Mouse (Mus musculus) frontal cortex, postnatal 25 days (tissue): Measurements from ENCODE around the gene Ppm1l.

Experiments
- DNase-seq, 2 experiments: peaks; one replicate each; pipeline ENCODE4 v3.0.0; 2022; ENCODE audit warnings: low spot score in 2 of 2

Gene Ppm1l

DNA sequence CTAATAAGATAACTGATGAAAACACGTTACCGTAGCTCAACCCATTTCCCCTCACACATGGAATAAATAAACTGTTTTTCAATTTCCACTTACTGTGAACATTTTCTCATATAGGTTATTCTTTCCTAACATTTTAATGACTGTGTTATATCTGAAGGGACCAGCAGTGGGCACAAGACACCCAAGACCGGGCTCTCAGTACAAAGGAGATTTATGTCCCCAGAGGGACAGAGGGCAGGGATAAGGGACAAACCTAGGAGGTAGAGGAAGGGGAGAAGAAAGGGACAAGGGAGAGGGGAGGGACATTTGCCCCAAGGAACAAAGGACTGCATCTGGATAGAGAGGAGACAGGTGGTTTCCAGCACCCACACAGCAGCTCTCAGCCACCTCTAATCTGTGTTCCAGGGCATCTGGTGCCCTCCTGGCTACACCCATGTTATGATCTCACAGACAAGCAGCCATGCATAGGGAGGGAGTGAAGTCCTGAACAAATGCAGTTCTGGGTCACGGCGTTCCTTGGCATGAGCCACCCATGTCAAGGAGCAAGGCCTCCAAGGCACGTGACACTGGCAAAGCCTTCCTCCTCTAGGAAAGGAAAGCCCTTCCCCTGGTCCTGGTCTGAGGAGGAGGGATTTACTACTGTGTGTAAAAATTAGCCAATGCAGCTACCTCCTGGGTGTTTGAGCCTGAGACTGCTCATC lies 174.5 kb downstream of the Ppm1l start:
- DNase-seq = no peak

DNA sequence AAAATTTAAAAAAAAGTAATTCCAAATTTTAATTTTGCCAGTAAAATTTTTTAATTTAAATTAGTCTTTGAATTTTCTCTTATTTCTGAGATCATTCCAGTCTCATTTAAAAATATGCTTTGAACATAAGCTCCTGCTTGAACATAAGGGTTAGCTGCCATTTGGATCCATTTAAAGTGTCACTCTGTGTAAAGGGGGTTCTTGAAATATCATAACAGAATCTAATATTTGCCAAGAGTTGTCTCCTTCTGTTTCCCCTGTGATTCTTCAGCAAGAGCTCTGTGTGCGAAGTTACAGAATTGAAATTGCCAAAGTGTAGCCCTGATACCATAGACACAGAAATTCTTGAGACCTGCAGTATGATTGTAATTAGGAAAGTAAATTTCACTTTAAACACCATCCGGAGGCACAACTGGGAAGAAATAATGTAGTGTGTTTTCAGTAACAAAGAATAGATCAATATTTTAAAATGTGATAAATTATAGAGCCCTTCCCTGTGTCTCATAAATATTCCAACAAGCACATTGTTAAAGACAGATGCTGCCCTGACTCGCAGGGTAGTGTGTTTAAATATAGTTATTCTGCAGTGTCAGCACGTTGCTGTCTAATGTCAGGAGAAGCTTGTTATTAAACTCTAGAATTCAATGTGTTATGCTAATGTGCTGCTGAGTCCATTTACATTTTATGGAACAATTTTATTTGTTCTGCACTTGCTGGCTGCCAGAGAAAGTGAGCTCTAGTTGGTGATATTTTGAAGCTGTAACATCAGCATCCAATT lies 177.8 kb downstream of the Ppm1l start:
- no peak for DNase-seq

DNA sequence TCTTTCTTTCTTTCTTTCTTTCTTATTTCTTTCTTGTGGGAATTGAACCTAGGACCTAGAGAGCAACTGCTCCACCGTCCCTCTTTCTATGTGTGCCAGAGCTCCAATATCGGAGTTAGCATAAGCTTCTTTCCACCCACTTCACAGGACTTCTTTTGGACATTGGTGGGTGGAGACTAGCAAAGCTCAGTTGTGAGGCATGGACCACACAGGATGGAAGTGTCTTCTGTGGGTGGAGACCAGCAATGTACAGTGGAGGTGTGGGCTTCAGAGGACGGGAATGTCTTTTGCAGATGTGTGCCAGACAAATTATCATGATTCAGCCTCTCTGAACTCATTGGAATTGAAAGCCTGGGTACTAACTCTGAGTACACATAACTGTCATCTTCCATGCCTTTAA lies 180.5 kb downstream of the Ppm1l start:
- no peak for DNase-seq

DNA sequence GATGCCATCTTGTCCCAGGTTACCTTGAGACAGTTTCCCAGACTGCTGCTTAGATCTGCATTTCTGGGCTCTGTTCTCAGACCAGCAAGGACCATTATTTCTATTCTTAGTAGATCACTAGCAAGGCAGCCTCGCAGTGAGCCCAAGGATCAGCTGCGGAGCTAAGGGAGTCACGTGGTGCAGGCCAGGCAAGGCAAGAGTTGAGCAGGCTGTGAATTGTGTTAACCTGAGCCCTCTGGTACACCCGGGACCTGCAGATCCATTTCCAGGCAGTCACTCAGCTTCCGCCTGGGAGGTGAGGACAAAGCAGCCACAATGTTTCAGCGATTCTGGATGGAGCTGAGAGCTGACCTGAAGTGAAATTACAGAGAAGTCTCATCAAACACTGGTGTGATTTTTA lies 185.3 kb downstream of the Ppm1l start:
- no peak for DNase-seq

DNA sequence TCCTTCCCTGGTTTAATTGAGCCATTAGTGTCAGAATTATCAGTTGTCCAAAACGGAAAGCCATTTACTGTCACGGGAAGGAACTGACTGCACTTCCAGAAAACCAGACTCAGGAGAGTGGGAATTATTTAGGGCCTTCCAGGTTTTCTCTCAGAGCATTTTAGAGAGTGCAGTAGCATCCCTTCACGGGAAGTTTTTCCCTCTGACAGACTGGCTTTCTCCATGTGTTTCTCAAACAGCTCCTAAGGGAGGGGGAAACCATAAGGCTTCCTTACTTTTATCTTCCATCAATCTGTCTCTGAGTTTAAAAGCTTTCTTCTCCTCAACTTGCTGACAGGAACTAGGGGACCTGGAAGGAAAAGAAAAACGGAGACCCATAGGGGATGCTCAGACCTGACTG lies 185.9 kb downstream of the Ppm1l start:
- DNase-seq = no peak

DNA sequence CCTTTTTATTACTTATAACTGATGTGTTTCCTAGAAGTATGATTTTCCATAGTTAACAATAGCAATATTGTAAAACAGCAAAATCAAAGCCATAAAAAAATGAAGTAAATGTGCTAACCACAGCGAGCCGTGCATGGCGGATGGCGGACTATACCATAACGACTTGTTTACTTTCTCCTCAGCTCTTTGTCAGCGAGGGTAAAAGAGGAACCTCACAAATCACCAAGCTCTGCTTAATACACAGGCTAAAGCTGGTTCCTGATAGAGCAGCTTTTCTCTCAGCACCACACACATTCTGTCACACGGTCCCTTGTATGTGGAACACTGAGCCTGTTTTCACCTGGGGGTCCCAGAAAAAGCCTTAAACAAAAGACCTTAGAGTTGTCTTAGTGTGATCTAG lies 188.4 kb downstream of the Ppm1l start:
- no peak for DNase-seq

DNA sequence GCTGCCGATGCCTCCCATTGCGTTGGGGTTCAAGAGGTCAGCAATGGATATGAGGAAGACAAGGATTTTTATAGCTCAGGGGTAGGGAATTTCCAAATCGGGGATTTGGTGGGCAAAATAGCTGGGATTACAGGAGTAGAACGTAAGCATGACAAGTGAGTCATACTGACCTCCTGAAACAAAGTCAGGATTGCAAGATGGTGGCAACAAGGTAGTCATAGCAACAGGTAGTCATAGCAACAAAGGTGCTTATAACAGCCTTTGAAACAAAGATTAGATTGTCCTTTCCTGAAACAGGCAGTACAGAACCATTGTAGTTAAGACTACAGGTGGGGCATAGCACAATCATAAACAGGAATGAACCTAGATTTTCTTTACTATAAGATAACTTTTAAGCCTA lies 189.7 kb downstream of the Ppm1l start:
- DNase-seq = no peak

DNA sequence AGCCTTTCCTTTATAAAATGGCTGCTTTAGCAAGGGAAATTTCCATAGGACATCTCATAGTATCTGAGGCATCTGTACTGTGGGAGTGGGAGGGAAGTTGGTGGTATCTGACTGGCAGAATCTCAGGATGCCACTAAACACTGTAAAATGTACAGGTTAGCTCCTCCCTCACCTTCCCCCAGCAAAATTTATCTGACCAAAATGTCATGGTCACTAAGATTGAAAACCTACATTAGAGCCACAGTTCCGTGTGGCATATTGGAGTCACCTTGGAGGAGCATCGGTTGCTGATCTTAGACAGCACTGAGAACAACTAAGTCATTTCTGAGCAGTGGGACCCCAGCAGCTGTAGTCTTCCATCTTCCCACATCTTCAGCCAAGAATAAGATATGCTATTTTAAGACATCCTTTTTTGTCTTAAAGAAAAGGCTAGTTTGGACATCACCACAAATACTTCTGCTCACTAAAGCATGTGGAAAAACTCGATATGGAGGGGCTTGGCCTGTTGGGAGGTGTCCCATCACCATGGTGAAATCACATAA lies 192.8 kb downstream of the Ppm1l start:
- DNase-seq = no peak

DNA sequence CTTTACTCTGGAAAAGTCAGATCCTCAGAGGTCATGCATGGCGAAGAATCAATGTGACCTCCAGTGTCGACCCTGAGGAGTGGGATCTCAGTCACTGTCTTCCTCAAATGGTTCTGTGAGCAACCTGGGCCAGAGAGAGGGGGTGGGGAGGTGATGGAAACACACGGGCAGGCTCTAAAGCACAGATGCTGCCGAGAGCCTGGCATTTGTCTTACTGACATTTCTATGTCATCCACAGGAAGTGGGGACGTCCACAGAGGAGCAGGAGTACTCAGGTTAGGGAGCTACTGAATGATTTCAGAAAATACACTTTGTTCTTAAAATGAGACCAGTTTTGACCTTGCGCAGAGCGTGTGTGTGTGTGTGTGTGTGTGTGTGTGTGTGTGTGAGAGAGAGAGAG lies 195.2 kb downstream of the Ppm1l start:
- DNase-seq = no peak

DNA sequence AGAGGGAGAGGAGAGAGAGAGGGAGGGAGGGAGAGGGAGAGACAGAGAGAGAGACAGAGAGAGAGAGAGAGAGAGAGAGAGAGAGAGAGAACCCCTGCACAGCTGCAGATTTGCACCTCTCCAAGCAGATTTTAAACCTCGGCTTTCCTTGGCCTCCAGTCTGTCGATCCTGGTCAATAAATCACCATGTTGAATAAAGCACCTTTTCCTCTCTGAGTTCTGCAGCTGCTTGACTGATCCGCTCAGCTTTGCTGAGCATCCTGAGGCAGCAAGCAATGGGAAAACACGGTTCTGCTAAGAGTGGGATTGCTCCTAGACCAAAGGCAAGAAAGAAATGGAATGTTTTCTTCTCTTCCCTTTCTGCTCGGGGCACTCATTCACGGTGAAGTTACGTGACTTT lies 195.7 kb downstream of the Ppm1l start:
- DNase-seq = no peak

DNA sequence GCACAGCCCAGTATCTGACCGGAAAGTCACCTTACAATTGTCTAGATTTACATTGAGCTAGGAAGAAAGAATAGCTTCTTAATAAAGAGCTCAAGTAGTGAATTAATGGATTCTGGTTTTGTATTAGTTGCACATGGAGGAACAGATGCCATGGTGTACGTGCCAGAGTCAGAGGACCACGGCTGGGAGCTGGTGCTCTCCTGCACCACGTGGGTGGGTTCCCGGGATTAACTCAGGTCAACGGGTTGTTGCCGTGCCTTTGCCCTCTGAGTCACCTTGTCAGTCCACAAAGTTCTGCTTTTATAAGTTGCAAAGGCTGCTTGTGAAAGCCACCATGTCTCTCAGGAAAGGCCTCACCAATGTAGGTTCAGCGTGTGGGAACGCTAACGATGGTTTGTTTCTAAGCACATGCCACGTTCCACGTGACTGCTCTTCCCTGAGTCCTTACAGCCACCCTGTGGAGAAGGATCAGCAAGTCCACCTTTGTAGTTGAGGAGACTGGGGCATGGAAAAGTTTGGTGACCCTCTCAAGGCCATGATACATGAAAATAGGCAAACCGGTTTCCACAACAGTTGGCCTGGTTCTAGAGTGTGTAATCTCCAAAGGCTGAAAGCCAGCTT lies 199.2 kb downstream of the Ppm1l start:
- DNase-seq = no peak

DNA sequence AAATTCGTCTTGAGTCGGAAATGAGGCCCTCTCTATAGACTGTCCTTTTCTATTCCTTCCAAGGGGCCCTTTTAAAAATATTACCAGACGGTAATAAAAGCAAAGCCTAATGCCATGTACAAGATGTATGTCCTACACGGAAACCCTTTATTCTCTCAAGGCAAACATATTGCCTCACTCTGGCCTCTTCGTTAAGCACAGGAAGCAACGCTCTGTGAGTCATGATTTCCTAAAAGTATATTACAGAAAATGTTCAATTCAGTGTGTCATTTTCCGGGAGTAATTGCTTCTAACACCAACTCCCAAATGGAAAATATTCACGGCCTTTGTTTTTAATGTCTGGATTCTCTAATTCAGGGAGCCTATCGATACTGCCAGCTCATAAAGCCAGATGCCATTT lies 202.5 kb downstream of the Ppm1l start:
- DNase-seq = no peak

DNA sequence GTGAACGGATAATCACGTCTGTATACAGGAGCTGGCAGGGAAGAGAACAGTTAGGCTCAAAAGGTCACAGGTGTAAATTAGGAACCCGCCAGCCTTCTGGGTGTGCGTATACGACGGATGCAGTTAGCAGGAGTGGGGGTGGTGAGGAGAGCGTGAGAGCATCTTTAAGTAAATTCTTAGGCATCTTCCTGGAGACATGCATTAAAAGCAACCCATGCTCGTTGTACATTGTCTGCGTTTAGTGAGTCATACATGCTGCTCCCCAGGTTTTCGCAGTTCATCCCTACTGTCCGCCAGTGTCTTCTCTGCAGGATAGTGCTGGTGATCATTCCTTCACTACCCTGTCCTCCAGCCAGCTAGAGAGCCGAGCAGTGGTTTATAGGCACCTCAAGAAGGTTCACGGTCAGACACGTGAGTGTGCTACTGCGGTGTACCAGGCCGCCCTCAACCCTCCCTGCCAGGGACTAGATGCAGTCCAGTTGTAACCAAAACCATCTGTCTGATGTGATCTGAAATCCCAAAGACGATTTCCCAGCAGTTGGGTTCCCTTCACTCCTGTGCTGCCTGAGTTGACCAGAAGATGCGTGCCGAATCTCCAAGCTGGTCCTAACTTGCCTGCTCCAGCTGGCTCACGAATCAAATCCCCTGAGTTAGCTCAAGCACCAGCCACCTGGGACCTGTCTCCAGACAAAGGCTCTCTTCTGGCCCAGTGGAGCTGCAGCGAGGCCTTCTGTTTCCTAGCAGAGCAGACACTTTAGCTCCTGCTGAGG lies 203.3 kb downstream of the Ppm1l start:
- DNase-seq = no peak

DNA sequence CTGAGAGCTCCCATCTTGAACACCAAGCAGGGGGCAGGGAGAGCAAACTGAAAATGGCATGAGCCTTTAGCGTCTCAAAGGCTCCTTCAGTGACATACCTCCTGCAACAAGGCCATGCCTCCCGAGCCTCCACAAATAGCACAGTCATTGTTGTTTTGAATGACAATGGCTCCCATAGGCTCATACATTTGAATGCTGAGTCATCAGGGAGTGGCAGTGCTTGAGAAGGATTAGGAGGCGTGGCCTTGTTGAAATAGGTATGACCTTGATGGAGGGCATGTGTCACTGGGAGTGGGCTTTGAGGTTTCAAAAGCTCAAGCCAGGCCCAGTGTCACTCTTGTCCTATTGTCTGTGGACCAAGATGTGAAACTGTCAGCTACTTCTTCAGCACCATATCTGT lies 205.6 kb downstream of the Ppm1l start:
- no peak for DNase-seq

DNA sequence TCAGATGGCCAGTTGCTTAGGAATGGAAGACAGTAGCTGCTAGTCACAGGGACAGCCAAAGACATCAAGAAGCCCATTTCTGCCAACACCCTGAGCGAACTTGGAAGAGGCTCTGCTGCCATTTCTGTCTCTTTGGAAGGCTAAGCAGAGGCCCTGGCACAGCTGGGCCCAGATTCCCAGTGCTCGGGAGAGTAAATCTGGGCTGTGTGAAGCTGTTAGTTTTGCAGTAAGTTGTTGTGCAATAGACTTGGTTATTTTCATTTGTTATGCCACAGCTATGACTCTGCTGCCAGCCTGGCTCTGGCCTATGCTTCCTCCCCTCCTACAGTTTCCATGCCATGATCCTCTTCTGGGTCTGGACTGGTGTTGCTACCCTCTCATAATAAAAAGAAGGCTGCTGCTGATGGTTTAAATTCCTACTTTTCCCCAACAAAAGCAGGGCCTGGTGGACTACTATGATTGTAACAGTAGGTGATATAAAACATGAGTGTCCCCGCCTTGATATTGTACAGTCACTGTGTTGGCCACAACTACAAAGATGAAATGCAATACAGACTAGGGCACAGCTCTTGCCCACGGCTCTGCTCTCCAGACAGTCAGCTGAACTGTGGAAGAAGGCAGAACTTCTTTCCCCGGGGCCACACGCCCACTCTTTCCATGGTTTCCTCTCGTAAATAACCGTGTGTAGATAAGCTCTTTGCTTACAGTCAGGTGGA lies 207.9 kb downstream of the Ppm1l start:
- DNase-seq = no peak

DNA sequence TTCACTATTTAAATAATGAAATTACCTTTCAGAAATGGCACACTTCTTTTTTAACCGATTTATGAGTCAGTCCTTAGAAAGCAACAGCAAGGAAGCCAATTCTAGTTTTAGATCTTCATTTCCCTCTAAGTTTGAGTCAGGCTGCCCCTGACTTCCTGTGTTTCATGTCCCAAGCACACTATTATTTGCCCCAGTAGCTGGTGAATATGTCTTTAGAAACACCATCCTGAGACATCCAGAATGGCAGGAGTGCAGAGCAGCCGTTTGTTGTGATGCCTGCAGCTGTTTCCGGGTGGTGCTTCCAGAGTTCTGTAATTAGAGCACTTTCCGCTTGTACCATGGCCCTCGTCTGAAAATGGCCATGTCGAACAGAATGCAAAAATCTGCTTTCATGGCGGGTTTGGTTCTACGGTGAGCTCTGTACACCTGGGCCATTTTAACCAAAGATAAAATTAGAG lies 208.4 kb downstream of the Ppm1l start:
- no peak for DNase-seq

DNA sequence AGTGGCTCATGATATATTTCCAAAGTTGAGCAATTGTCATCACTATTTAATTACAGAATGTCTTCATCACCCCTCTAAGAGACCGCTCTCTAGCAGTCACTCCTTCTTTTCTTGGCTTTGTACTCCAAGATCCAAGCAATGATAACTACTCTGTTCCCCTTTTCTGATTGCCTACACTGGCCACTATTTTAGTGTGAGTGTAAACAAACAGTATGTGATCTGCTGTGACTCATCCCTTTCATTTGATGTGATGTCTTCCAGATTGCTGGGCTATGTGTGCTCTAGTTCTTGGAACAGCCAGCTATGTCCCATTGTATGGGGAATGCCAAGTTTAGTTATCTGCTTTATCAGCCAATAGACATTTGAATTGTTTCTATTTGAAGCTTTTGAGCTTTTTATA lies 210.7 kb downstream of the Ppm1l start:
- no peak for DNase-seq

DNA sequence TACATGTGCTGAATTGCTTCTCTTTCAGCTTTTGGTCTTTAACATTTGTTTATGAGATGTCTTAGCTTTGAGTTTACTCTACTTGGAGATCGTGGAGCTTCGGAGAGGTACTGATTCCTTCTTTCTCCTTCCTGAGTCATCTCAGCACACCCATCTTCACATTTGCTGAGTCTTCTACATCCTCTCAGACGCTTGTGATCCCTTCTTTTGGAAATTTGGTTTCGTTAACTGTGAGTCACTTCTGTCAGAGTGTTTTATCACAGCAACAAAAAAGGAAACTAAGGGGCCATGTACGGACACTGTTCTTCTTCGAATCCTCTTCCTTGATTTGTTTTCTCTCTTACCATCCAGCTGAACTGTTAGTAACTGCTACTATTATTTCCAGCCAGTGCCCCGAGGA lies 212.9 kb downstream of the Ppm1l start:
- DNase-seq = no peak

DNA sequence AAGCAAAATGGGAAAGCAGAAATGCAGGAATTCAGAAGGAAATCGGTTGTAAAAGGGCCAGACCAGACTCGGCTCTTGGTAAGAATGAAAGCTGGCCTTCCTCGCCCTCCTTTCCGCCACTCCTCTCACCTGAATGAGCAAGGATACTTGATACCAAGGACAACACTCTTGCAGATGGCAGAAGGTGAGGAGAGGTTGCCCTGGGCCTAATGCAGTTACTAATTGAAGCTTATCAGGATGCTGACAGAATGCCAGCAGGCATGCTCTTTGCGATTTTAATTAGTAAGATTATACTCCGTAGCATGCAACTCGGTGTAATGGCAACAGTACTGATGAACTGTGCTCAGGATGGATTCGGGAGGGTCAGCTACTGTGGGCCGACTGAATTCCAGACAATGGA lies 214.8 kb downstream of the Ppm1l start:
- DNase-seq = no peak

DNA sequence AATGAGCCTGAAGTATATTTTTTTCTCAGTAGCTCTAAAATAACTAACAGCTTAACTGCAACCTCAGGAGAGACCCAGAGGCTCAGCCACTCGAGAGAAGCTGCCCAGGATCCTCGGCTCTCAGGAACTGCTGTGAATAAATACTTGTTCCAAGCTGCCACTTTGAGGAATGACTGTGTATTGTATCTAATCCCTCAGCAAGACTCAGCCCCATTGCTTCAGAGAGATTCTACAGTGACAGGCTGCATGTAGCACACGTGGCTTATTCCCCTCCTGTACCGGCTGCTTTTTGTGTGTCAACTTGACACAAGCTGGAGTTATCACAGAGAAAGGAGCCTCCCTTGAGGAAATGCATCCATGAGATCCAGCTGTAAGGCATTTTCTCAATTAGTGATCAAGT lies 216.0 kb downstream of the Ppm1l start:
- DNase-seq = no peak

DNA sequence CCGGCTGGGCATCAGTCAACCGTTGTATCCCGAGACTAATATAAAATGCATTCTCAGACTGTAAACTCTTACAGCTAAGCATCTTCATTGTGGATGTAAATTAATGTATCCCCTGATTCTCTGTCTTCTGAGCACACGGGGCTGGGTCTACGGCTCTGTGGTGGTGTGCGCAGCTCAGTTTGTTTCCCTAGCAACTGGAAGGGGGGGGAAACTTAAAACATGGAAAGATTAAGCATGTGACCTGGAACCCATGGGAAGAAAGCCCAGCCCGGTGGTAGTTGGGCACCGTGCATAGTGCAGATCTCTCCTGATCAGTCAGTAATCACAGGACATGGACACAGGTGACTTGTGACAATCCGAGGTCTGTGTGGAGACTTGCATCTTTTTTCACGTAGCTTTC lies 218.8 kb downstream of the Ppm1l start:
- no peak for DNase-seq
